Mouse (Mus musculus) adrenal gland, adult 2 months (tissue): ENCODE measurements around the gene Sumo3. TPM values are rescaled to one million over a fixed set of nuclear protein-coding genes. Genes with fewer than 3 reads are reported as not detected.

Source experiments
- DNase-seq: peaks from one replicate; pipeline ENCODE4 v3.0.0; 2021
- polyA plus RNA-seq: library from polyadenylated mRNA; depleted of rRNA; stranded (reverse); fragments of >200 nt; gene quantifications from 2 replicates; pipeline ENCODE4 v1.2.3, GENCODE M21; 2012
- total RNA-seq, 2 experiments: library from RNA; stranded (reverse); gene quantifications; 2 replicates each; pipeline ENCODE4 v1.2.3; 2021

The Sumo3 gene
- total and polyA plus RNA-seq, 3 experiments: 91.1 to 104 (median 97.7) TPM

- DNase-seq: peak; percentile 29
These were observed 20.1 kb downstream of the Sumo3 start for GRCm38 (mm10) chr10:77626036-77626435.

- no peak for DNase-seq
These were observed 20.7 kb downstream of the Sumo3 start for GRCm38 (mm10) chr10:77626591-77626990.

DNA sequence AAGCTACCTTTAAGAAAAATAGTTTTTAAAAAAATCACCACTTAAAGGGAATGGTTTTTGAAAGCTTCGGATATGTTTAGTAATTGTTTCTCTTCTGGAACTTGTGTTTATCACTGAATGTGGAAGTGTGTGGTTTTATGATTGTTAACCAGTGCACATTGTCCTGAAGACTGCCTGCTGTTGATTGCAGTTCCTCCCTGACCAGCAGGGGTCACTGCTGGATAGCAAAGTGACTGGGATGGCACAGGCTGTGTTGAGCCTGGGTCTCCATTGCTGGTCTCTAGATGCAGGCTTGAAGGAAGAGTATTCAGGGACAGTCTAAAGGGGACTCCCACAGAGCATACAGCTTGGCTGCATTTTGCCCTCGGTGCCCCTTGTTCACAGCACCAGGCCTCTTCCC is 21.6 kb downstream of the Sumo3 start:
- DNase-seq: peak; percentile 75

GRCm38 (mm10) chr10:77629163-77629562 is 23.3 kb downstream of the Sumo3 start:
- DNase-seq: no peak

DNA sequence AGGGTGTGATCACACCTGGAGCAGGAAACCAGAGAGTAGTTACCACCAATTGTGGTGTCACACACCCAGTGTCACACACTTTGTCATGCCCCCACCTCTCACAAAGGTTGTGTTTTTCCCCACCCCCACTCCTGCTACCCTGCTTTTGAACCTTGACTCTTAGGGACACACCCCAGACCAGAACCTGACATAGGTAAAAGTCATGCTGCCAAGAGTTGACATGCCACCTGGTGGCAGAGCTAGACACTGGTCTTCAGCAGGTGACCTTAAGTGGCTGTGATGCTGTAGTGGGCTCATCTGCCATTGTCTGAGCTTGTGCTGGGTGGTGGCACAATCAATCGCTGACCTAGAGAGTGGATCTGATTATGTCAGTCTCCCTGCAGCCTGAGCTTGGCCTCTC is 24.1 kb downstream of the Sumo3 start:
- no peak for DNase-seq

DNA sequence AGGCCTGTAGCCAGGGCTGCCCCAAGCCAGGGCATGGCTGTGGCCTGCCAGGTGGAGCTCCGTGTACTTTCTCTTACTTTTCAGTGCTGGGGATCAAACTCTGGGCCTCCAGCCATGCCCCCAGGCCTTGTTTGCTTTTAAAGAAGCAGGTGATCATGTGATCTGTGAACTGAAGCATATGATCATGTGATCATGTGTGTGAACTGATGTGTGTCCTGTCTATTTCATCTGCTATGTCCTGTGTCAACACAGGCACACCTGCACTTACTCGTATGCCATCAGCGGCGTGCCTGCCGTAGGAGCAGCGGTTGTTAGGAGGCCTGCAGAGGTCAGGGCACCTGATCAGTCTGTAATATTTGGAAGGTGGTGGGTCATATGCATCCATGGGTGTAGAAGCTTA is 28.1 kb downstream of the Sumo3 start:
- no peak for DNase-seq

DNA sequence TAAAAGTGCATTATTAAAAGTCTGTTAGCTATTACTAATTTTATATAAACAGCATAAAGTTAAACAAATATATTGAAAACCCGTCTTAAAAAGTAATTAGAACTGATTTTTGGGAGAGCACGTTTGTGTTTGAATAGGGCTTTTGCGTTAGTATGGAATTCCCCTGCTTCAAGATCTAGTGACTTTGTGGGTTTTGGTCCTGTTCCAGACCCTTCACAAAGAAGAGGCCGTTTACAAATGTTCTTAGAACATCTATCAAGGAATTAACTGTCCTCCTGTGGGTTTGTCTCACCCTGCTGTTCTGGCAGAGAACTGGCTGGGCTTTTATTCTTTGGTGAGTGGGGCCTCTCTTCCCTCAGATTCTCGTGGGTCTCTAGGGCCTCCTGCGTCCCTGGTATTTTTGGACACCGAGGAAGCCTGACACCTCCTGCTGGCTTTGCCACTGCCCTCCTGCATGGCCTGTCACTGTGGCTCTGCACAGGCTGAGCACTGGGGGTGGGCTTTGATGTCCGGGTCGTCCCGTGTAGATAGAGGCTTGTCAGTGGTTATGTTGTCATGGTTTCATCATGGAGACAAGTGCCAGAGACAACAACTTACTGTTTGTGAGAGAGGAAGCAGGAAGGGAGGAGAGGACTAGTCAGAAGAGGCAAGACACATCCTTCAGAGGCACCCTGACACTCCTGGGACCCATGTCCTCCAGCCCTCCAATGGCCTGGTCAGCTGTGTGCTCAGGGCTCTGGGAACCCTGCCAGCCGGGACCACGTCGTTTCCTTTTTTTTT is 28.7 kb downstream of the Sumo3 start:
- DNase-seq: no peak

DNA sequence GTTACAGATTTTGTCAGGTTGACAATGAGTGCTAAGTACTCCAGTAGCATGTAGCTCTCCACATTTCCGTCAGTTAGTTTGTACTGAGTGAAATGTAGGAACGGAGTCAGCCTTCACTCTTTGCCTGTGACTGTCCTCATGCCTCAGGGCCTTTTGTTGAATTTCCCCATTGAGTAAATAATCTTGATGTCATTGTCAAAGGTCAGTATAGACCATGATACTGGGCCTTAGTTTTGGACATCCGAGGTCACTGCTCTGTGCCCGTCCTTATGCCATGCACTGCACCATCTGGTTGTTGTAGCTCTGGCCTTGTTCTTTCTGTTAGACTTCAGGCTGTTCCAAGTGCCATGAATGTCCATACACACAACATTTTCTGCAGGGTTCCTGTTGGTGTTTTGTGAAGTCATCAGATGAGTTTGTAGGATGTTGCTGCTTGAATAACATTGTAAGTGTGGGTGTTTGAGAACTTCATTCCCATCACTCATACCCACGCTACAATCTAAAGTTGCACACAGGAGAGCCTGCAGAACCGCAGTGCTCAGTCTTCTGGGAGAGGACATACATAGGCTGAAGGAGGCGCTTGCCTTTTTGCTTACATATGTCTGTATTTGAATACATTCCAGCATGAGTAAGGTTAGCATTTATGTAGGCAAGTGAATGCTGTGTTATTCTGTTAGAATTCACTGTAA is 30.5 kb downstream of the Sumo3 start:
- no peak for DNase-seq

- peak; percentile 36 for DNase-seq
These were observed 33.1 kb downstream of the Sumo3 start for GRCm38 (mm10) chr10:77638956-77639355.

DNA sequence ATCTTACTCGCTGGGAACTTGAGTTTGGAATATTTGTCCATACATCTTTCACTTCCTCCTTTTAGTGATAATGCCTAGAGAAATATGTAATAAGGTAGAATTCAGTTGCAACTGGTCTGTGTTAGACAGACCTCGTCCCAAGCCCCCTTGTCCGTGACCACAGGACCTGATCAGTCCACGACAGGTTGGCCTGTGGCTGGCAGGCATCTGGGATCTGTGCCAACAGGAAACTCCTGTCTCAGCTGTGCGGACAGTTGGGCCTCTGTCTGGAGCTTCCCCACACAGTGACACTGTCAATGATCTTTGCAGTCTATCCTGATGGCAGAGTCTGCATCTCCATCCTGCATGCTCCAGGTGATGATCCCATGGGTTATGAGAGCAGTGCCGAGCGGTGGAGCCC is 37.3 kb downstream of the Sumo3 start:
- DNase-seq: no peak

DNA sequence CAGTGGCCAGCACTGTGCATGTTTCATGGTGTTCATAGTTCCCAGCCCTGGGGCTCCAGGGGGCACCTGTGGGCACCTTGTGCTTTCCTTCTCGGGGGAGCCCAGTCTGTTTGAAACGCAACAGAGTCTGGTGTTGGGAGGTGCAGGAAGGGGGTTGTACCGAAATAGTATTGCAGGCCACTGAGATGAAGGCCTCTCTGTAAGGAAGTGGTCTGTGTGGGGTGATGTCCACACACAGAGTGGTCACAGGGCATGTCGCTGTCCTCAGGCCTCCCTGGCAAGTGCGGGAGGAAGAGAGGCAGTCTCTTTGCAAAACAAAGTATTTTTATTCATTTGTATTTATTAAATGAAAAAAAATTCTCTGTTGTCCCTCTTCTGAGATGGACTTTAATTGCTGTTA is 39.7 kb downstream of the Sumo3 start:
- DNase-seq: no peak

DNA sequence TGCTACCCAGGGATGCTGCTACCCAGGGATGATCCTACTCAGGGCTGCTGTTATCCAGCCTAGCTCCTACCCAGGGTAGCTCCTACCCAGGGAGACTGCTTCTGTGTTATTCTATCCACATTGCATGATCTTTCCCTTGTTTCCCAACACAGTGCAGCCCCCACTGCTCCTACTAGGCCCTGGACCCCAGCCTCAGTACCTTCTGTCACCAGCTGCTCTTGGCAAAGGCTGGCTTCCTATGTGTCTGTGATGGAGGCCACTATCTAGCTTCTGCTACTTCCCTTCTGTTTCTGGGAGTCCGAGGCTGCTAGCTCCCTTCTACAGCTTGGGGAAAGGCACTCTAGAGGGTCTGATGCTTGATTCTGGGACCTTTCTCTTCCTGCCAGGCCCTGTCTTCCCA is 41.6 kb downstream of the Sumo3 start:
- DNase-seq: no peak

- DNase-seq: no peak
These were observed 42.0 kb downstream of the Sumo3 start for GRCm38 (mm10) chr10:77647901-77648300.

DNA sequence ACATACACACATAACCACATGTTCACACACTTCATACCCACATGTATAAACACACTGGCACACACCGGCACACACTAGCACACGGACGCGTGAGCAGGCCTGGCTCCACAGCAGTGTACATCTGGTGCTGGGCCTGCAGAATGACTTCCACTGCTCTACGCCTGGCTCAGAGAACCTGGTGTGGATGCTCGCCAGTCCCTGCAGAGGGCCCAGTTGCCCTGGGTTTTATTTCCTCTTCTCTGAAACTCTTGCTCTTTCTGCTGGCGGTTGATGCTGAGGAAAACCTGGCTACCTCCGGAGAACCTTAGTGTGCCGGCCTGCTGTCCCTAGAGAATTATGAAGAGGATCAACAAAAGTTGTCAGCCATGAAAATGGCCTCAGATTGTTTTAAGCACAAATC is 46.1 kb downstream of the Sumo3 start:
- DNase-seq: no peak

- DNase-seq: no peak
These were observed 52.5 kb downstream of the Sumo3 start for GRCm38 (mm10) chr10:77658286-77658994.

GRCm38 (mm10) chr10:77663949-77664665 is 58.2 kb downstream of the Sumo3 start:
- no peak for DNase-seq

DNA sequence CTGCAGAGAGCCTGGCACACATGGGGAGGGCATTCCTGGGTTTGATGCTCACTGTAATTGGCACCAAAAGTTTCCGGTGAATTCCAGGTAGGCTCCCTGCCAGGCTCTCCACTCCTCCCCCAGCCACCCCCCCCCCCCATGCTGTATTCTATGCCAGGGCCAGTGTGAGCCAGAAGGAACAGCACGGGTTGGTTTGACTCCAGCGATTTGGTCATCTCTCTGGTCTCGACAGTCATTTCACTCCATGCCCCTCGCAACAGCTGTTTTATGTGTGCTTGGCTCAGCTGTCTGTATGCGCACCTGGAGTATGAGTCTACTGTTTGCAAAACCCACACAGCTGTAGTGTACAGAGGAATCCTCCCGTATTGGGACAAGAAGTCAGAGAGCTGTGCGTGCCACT is 60.4 kb downstream of the Sumo3 start:
- DNase-seq: no peak

GRCm38 (mm10) chr10:77667402-77667801 is 61.5 kb downstream of the Sumo3 start:
- DNase-seq: no peak
